Mouse (Mus musculus) heart, adult 2 months (tissue): ENCODE data around the gene Ager.

Source experiments
- CTCF ChIP-seq: fragments of 200-600 bp; IDR thresholded peaks from 2 replicates; pipeline ENCODE4 v1.8.1; 2022; ENCODE audit warnings: antibody characterized with exemption, mild to moderate bottlenecking, moderate library complexity
- EP300 ChIP-seq: fragments of 200-500 bp; IDR thresholded peaks from 2 replicates; pipeline ENCODE4 v1.6.1; 2011; ENCODE audit warnings: low read depth, low read length, control low read depth; ENCODE audit not compliant: insufficient read depth

GRCm38 (mm10) chr17:34629796-34630603 is 32.3 kb downstream of the Ager start:
- TF ChIP-seq CTCF (no peak), EP300 (no peak)
